Mouse (Mus musculus) lung, postnatal 0 days (tissue): ENCODE measurements around the gene AC124108.1.

Experiments
- CTCF ChIP-seq: IDR thresholded peaks from 2 replicates; pipeline ENCODE4 v1.5.1; 2016; ENCODE audit warnings: antibody characterized with exemption, mild to moderate bottlenecking
- EP300 ChIP-seq: IDR thresholded peaks from 2 replicates; pipeline ENCODE4 v1.6.1; 2016; ENCODE audit warnings: antibody characterized with exemption, mild to moderate bottlenecking, control low read depth

GRCm38 (mm10) chr1:132145973-132146685 is 45.1 kb upstream of the AC124108.1 start:
- TF ChIP-seq CTCF, result no peak
- no peak for TF ChIP-seq EP300
